Mouse (Mus musculus): Measurements from ENCODE around the gene Calhm2.

The Calhm2 gene

GRCm38 (mm10) chr19:47067096-47067882, 70.8 kb downstream of the Calhm2 start, which contains the start of gene Taf5:
Taf5 (plus strand) TSS chr19:47067746.
- DNase-seq, result peak; percentile 94

GRCm38 (mm10) chr19:47065860-47066259, 72.2 kb downstream of the Calhm2 start:
- no peak for DNase-seq

- DNase-seq, result no peak
Observed at GRCm38 (mm10) chr19:47057684-47058083, 80.4 kb downstream of the Calhm2 start.

Data from right cerebral cortex, postnatal 4 days (tissue).